Mouse (Mus musculus) heart, embryonic 15.5 days (tissue): ENCODE results near the gene Cops4. TPM values are rescaled to one million over a fixed set of nuclear protein-coding genes. Genes with fewer than 3 reads are reported as not detected.

Source experiments
- microRNA-seq: library from miRNA; unstranded; fragments of <30 nt; microRNA quantifications from one replicate; pipeline ENCODE4, GENCODE M21; 2016
- polyA plus RNA-seq: library from polyadenylated mRNA; unstranded; fragments of >200 nt; fragmentation: Nextera tagmentation; extraction: Ambion mirVana; gene quantifications from 2 replicates; pipeline ENCODE4 v1.2.1, GENCODE M21; 2015

The Cops4 gene
- polyA plus RNA-seq, 1 experiment from 2014 or later: 137 TPM

Small RNAs within 50 kb of the gene (microRNA-seq; reads per million reads assigned to microRNA genes)
- not detected for gene Gm23222

Other genes starting within 250 kb of the Cops4 start
- gene Sec31a, start 102.1 kb upstream of the Cops4 start, polyA plus RNA-seq: 127 and 156 TPM in 2 replicates
- 9.1 and 10.2 TPM in 2 replicates for gene Lin54, start 17.7 kb upstream of the Cops4 start, polyA plus RNA-seq
- gene Plac8, start 53.9 kb downstream of the Cops4 start, polyA plus RNA-seq: 7.7 and 38.2 TPM in 2 replicates
- gene Coq2, start 156.8 kb downstream of the Cops4 start, polyA plus RNA-seq: 63.2 and 68.2 TPM in 2 replicates
- 0.96 and 2.2 TPM in 2 replicates for gene Hpse, start 201.4 kb downstream of the Cops4 start, polyA plus RNA-seq